Mouse (Mus musculus) testis, adult 2 months (tissue): ENCODE measurements around the gene Otx1.

Source experiments
- CTCF ChIP-seq: fragments of 200-500 bp; IDR thresholded peaks from 2 replicates; pipeline ENCODE4 v1.5.1; 2012; ENCODE audit warnings: low read depth, mild to moderate bottlenecking, inconsistent platforms, low read length, moderate library complexity; ENCODE audit not compliant: control insufficient read depth, insufficient read depth, insufficient replicate concordance
- POLR2A ChIP-seq: fragments of 200-500 bp; IDR thresholded peaks from 2 replicates; pipeline ENCODE4 v1.6.1; 2012; ENCODE audit warnings: low read depth, mild to moderate bottlenecking, inconsistent platforms, low read length, moderate library complexity; ENCODE audit not compliant: control insufficient read depth

GRCm38 (mm10) chr11:21998141-21999047, 4.3 kb downstream of the Otx1 start:
- TF ChIP-seq CTCF (no peak), POLR2A (no peak)
